Mouse (Mus musculus): ENCODE measurements around the gene Trim43c. TPM values are rescaled to one million over a fixed set of nuclear protein-coding genes. Genes with fewer than 3 reads are reported as not detected.
"Not testable (repeated sequence)": the region's sequence is repeated elsewhere in the genome, so short reads cannot be mapped to it uniquely, and the experiment has no call there.

Trim43c gene
- not detected in 2 replicates for total RNA-seq (2014; fragmentation: Nextera tagmentation)
- total RNA-seq (2017) = not detected in 2 replicates

DNA sequence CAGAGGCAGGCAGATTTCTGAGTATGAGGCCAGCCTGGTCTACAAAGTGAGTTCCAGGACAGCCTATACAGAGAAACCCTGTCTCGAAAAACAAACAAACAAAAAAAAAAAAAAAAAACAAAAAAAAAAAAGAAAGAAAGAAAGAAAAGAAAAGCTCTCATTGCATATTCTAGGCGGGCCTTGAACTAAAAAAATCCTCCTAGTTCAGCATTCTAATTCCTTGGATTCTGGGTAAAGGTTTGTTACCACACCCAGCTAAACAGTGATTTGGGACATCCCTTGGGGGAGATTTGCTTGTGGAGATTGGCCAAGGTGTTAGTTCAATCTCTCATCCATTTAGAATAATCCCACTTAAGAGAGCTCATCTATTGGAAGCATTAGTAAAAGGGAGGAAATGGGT is at the start of gene Trim43c:
Gene Trim43c (plus strand): TSS at position 301 of the 400 bp plus-strand sequence.
- not testable (repeated sequence) for ATAC-seq (replicated peaks; ENCODE audit: low FRiP score, low TSS enrichment, poor library complexity, severe bottlenecking)

DNA sequence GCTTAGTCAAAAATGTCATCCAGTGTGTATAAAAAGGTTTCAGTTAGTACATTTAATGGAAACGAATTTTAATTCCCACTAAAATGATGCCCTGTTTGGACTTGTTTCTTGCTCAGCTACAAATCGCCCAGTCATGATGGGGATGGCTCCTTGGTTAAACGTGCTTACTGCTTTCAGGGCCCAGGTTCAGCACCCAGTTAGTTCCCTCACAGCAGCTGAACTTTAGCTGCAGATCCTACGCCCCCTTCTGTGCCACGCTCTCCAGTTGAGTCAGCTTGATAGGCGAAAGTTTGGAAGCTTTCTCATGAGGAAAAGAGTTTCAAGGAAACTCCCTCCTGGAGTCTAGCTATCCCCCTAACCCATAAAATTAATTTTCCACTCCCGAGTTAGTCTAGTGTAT is 14.1 kb downstream of the Trim43c start:
- not testable (repeated sequence) for ATAC-seq (replicated peaks; ENCODE audit: low FRiP score, low TSS enrichment, poor library complexity, severe bottlenecking)

DNA sequence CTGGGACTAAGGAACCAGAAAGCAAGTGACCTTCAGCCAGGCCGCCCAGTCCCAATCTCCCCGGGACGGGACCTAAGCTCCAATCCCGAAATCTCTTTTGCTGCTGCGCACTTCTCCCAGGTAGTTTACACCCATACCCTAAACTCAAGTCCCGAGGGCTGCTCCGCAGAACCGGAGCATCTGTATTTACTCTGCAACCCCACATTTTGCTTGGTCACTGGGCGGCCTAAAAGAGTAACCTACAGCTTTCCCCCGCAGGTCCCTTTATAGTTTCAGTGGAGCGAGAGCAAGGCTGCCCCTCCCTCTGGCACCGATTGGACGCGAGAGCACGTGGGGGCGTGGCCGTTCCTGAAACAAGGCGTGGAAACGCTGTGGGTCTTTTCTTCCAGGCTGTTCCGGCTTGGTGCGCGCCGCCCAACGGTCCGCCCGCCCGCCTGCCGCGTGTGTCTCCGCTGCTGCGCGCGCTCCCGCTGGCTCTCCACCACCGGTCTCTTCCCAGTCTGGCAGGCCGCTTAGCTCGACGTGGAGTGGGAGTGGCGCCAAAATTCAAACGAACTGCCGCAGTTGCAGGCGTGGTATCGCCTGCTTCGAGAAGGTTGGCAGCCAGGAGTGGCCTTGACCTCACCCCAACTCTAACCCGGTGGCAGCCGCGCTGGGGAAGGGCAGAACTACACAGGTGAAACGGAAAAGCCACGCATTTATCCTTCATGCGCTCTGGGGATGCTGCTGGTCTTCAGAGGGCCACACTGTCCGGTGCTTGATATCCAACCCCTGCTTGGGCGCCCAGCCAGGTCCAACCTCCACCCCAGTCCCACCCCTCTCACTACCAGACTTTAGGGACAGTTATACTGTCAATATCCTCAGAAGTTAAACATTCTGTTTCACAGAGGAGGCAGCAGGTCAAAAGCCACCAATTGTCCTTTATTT is 19.9 kb downstream of the Trim43c start:
- ATAC-seq (replicated peaks; ENCODE audit: low FRiP score, low TSS enrichment, poor library complexity, severe bottlenecking) = peak; percentile 97

Other genes with a start within 250 kb of the Trim43c start
- 22.3 and 37.9 TPM in 2 replicates for gene Mthfsl, start 118.9 kb upstream of the Trim43c start, total RNA-seq (2014; fragmentation: Nextera tagmentation)
- 17.6 and 18.3 TPM in 2 replicates for gene Mthfsl, start 118.9 kb upstream of the Trim43c start, total RNA-seq (2017)
- not detected in 2 replicates for gene Bcl2a1d, start 107.2 kb upstream of the Trim43c start, total RNA-seq (2014; fragmentation: Nextera tagmentation)
- 4.7 TPM in 1 of 2 replicates, not detected in the other for gene Bcl2a1d, start 107.2 kb upstream of the Trim43c start, total RNA-seq (2017)
- not detected in 2 replicates for gene Bcl2a1a, start 117.7 kb downstream of the Trim43c start, total RNA-seq (2014; fragmentation: Nextera tagmentation)
- gene Bcl2a1a, start 117.7 kb downstream of the Trim43c start, total RNA-seq (2017) = not detected in 2 replicates